Mouse (Mus musculus) ES-E14 (cell line): ENCODE results near the gene Csf3. TPM values are rescaled to one million over a fixed set of nuclear protein-coding genes. Genes with fewer than 3 reads are reported as not detected.

Experiments used
- DNase-seq: peaks from one replicate; pipeline ENCODE4 v3.0.0-alpha.2; 2013; ENCODE audit warnings: low read depth, low spot score
- H3K27ac ChIP-seq: 2 replicates; pipeline ENCODE4 v1.5.1; 2012; ENCODE audit warnings: low read depth, mild to moderate bottlenecking, low read length, moderate library complexity, mixed read lengths; ENCODE audit not compliant: poor library complexity, insufficient read depth, severe bottlenecking
- H3K36me3 ChIP-seq: 2 replicates; pipeline ENCODE4 v1.6.1; 2012; ENCODE audit warnings: mild to moderate bottlenecking, low read length, moderate library complexity, mixed read lengths; ENCODE audit not compliant: control insufficient read depth, poor library complexity, insufficient read depth, severe bottlenecking
- H3K4me1 ChIP-seq, 2 experiments: fragments of 150-350 bp in 1 of 2; sonication (generic) in 1 of 2; 2 replicates each; pipeline ENCODE4 v1.6.1; 2012; ENCODE audit warnings: low read length in 2 of 2, mild to moderate bottlenecking in 1 of 2, mixed read lengths in 1 of 2; ENCODE audit not compliant: control insufficient read depth in 2 of 2, insufficient read depth in 2 of 2, poor library complexity in 1 of 2
- H3K4me3 ChIP-seq, 2 experiments: fragments of 150-350 bp in 1 of 2; sonication (generic) in 1 of 2; 2 replicates each; pipeline ENCODE4 v1.5.1; 2012; ENCODE audit warnings: low read length in 2 of 2, low read depth in 1 of 2, mild to moderate bottlenecking in 1 of 2, mixed read lengths in 1 of 2; ENCODE audit not compliant: insufficient read depth in 1 of 2, poor library complexity in 1 of 2, severe bottlenecking in 1 of 2
- H3K9ac ChIP-seq: 2 replicates; pipeline ENCODE4 v1.6.1; 2012; ENCODE audit warnings: low read depth, mild to moderate bottlenecking, low read length, mixed read lengths; ENCODE audit not compliant: poor library complexity, insufficient read depth, severe bottlenecking
- H3K9me3 ChIP-seq: fragments of 150-350 bp; sonication (generic); 2 replicates; pipeline ENCODE4 v1.6.1; 2012; ENCODE audit warnings: low read depth, mild to moderate bottlenecking, low read length; ENCODE audit not compliant: control insufficient read depth, insufficient read depth
- CHD2 ChIP-seq: IDR thresholded peaks from 2 replicates; pipeline ENCODE4 v1.6.1; 2014; ENCODE audit warnings: mild to moderate bottlenecking, low read depth, low read length, inconsistent platforms
- HCFC1 ChIP-seq: IDR thresholded peaks from 2 replicates; pipeline ENCODE4 v1.6.1; 2012; ENCODE audit warnings: low read length, inconsistent platforms, borderline replicate concordance; ENCODE audit not compliant: insufficient read depth
- MAFK ChIP-seq: IDR thresholded peaks from 2 replicates; pipeline ENCODE4 v1.6.1; 2014; ENCODE audit warnings: mild to moderate bottlenecking, low read depth, low read length, inconsistent platforms; ENCODE audit not compliant: insufficient read depth
- ZC3H11A ChIP-seq: IDR thresholded peaks from 2 replicates; pipeline ENCODE4 v1.6.1; 2012; ENCODE audit warnings: low read depth, mild to moderate bottlenecking, inconsistent platforms, low read length, borderline replicate concordance
- ZNF384 ChIP-seq: IDR thresholded peaks from 2 replicates; pipeline ENCODE4 v1.6.1; 2012; ENCODE audit warnings: low read depth, low read length, inconsistent platforms
- in situ Hi-C, 2 experiments: fragments of 600-800 bp; cut with MboI; formaldehyde crosslinking; loops; one replicate each; pipeline ENCODE4 v1.15.1; 2025; ENCODE audit warnings: low sequenced_read_pairs in 2 of 2, inconsistent platforms in 1 of 2; ENCODE audit not compliant: unreplicated experiment in 2 of 2
- total RNA-seq: library from RNA; depleted of rRNA; stranded (reverse); fragments of 300-350 nt; gene quantifications from 2 replicates; pipeline ENCODE4 v1.2.3, GENCODE M21; 2012

Gene Csf3
- total RNA-seq, 1 experiment, result 0.18 TPM

DNA sequence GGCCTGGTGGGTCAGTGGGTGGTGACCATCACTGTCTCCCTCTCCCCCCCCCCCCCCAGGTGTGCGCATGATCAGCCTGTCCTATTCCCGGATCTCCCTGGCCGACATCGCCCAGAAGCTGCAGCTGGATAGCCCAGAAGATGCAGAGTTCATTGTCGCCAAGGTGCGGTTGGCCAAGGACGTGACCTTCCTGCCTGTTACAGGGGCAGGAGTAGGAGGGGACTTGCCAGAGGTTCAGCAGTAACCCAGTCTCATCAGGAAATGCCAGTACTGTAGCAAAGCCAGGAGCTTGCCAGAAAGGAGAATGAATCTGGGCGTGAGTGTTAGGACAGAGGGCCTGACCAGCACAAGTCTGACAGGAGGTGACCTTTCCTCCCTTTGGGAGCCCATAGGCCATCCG lies 7.3 kb upstream of the Csf3 start:
- TF ChIP-seq MAFK, result no peak
- TF ChIP-seq CHD2, result no peak
- TF ChIP-seq HCFC1, result no peak
- TF ChIP-seq ZC3H11A, result no peak
- TF ChIP-seq ZNF384, result no peak
- no peak for DNase-seq
- Histone ChIP-seq H3K9ac (no peak overlapping the region), H3K4me1 (peaks cover 4 to 9% of the 10 kb centered on the region in 2 experiments; a peak in 1 of 4 replicates), H3K36me3 (peaks cover 62% of the 10 kb centered on the region), H3K4me3 (no peak overlapping the region), H3K9me3 (no peaks in the 10 kb centered on the region), H3K27ac (no peak overlapping the region)
- in situ Hi-C loops, result no loop called here

GRCm38 (mm10) chr11:98694301-98694700 lies 6.8 kb upstream of the Csf3 start:
- peaks cover 4 to 9% of the 10 kb centered on the region in 2 experiments; a peak in 1 of 4 replicates for H3K4me1 ChIP-seq
- H3K9ac ChIP-seq, result no peak overlapping the region
- no peak overlapping the region for H3K4me3 ChIP-seq
- in situ Hi-C loops, result no loop called here
- no peaks in the 10 kb centered on the region for H3K9me3 ChIP-seq
- TF ChIP-seq ZNF384, result no peak
- no peak for TF ChIP-seq HCFC1
- TF ChIP-seq ZC3H11A, result no peak
- no peak for TF ChIP-seq CHD2
- TF ChIP-seq MAFK, result no peak
- H3K36me3 ChIP-seq, result peaks cover 60% of the 10 kb centered on the region
- DNase-seq, result no peak
- no peak overlapping the region for H3K27ac ChIP-seq

GRCm38 (mm10) chr11:98695408-98695807 lies 5.7 kb upstream of the Csf3 start:
- Histone ChIP-seq H3K4me3 (no peak overlapping the region), H3K36me3 (peaks cover 51% of the 10 kb centered on the region)
- in situ Hi-C loops, result no loop called here

GRCm38 (mm10) chr11:98696454-98697216 lies 4.4 kb upstream of the Csf3 start:
- no peak for TF ChIP-seq ZNF384
- no peak for TF ChIP-seq MAFK
- Histone ChIP-seq H3K9ac (no peak overlapping the region), H3K36me3 (peaks cover 39% of the 10 kb centered on the region), H3K27ac (no peak overlapping the region), H3K9me3 (no peaks in the 10 kb centered on the region), H3K4me3 (no peak overlapping the region), H3K4me1 (peaks cover 4 to 16% of the 10 kb centered on the region in 2 experiments; a peak in 1 of 4 replicates)
- in situ Hi-C loops, result no loop called here
- no peak for DNase-seq

More at GRCm38 (mm10) chr11:98695408-98695807, 5.7 kb upstream of the Csf3 start:
- no peak overlapping the region for H3K27ac ChIP-seq
- DNase-seq, result no peak
- H3K9me3 ChIP-seq, result no peaks in the 10 kb centered on the region
- H3K4me1 ChIP-seq, result peaks cover 4 to 13% of the 10 kb centered on the region in 2 experiments; a peak in 1 of 4 replicates
- TF ChIP-seq MAFK (no peak), HCFC1 (no peak), ZC3H11A (no peak), ZNF384 (no peak), CHD2 (no peak)
- H3K9ac ChIP-seq, result no peak overlapping the region

DNA sequence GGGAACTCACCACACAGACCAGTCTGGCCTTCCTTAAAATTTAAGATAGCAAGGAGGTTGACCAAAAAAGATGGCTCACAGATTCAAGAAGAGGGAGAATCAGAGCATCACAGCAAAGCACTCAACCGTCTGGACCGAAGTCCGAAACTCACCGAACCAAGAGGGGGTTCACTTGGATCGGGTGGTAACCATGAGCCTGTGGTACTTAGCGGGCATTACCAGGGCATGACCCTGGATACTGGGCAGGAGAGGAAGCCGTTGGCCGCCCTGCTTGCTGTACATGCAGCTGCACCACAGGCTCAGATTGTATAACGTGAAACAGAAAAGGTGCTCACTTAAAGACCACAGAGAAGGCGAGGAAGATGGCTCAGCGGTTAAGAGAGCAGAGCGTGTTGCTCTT lies 3.8 kb upstream of the Csf3 start:
- Histone ChIP-seq H3K9me3 (no peaks in the 10 kb centered on the region), H3K4me1 (peaks cover 4 to 16% of the 10 kb centered on the region in 2 experiments; a peak in 1 of 4 replicates), H3K36me3 (peaks cover 33% of the 10 kb centered on the region), H3K27ac (no peak overlapping the region), H3K4me3 (no peak overlapping the region), H3K9ac (no peak overlapping the region)
- in situ Hi-C loops, result no loop called here
- DNase-seq, result no peak
- TF ChIP-seq ZNF384, result no peak
- TF ChIP-seq MAFK, result no peak
- no peak for TF ChIP-seq CHD2
- no peak for TF ChIP-seq ZC3H11A
- no peak for TF ChIP-seq HCFC1
